Mouse (Mus musculus) ovary, postnatal 10 days (tissue): ENCODE results near the gene Prdm2.

ENCODE experiments used
- DNase-seq: peaks from one replicate; pipeline ENCODE4 v3.0.0; 2022; ENCODE audit warnings: low spot score

Gene Prdm2

DNA sequence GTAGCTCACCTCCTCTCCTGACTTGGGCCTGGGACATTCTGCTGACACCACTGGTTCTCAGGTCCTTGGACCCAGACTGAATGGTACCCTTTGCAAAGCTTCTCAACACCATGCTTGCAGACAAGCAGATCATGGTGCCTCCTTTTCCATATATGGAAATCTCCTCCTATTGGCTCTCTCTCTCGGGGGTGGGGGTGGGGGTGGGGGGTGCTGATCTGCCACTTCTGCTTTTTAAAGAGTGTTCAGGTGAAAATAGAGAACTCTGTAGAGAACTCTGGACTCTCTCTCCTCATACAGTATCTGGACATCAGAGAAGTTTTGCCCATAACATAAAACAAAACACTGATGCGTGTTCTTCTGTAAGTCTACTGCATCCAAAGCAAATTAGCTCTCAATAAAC, 106.2 kb downstream of the Prdm2 start:
- no peak for DNase-seq

DNA sequence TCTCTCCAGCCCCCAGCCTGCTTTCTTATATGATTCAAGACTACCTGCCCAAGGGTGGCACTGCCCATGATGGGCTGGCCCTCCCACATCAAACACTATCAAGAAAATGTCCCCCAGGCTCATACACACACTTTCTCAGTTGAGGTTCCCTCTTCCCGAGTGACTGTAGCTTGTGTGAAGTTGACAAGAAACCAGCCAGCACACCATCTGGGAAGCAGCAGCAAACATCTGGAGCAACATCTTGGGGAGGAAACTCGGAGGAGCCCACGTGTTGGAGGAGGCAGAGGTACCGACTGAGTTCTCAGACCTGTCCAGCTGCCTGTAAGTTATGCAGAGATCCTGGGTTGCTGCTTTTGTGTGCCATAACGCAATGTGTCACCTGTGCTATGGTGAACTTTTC, 108.1 kb downstream of the Prdm2 start:
- DNase-seq = no peak

DNA sequence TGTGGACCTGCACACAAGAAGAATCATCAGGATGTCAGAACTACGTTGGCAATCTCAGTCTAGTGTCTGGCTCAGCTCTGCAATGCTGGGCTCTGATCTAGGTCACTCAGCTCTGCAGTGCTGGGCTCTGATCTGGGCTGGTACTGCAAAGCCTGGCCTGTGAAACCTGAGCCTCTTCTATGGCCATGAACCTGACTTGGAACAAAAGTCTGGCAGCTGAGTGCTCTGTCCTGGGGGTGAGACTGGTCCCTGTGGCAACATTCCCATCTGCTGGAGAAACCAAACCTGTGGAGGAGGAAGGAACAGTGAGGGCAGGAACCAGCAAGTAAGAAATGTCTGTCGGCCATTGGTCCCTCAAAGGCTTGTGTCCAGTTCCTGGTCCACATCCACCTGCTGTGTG, 109.0 kb downstream of the Prdm2 start:
- no peak for DNase-seq

DNA sequence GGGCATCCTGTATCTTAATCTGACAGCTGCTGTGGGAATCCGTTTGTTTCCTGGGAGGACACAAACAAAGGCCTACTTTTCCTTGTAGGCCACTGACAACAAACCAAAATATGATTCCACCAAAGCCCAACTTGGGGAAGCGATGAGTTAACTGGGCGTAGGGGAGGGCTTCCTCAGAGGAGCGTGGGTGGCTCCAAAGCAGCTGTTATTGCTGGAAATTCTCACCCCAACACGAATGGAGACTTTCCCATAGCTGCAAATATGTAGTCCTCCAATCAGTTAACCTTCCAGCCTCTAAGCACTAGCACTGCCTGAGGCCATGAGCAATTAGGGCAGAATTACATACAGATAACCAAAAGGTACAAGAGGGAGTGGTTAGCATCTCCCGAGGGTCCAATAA, 112.6 kb downstream of the Prdm2 start:
- no peak for DNase-seq

DNA sequence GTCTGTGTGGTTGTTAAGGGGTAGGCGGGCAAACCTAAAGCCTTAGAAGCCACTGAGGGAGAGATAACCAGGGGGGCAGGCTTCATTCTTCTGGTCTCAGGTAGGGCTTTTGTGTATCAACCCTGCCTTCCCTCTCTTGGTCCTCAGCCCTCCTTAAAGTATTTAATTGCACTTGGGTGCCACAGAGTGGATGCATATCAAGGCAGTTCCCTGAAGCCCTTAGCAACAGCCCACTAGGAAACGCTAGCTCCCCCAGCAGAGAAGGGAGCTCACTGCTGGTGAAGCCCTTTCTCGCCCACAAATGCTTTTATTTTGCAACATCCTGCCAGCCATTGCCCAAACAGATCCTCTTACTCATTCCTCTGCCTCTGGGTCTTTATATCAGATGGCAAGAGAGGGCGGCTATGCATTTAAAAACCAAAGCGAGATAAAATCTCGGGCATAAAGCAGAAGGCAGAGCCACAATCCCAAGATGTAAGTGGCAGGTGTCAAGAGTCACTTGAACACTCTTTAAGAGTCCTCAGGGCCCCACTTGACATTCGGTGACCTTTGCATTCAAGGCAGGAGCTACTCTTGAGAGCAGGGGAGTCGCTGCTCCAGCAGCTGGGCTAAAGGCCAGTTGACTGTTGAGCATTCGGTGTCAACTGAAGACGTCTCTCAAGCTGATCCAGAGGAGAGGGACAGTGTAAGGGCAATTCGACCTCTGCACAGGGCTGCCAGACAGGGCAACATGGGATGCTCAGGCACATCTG, 113.3 kb downstream of the Prdm2 start:
- DNase-seq = no peak

GRCm38 (mm10) chr4:143092082-143092701, 120.6 kb downstream of the Prdm2 start:
- no peak for DNase-seq

DNA sequence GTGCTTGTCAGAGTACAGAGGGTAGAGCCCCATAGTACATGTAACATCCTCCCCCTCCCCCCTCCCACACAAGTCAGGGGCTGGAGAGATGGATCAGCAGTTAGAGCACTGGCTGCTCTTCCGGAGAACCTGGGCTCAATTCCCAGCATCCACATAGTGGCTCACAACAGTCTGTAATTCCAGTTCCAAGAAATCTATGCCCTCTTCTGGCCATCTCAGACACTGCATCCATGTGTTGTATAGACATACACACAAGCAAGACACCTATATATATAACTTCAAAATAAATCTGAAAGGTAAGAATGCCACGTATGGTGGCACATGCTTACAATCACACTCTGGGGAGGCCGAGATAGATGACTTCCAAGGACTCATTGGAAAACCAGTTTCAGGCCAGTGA, 122.2 kb downstream of the Prdm2 start:
- DNase-seq = no peak

GRCm38 (mm10) chr4:143074071-143074765, 138.6 kb downstream of the Prdm2 start:
- DNase-seq = no peak

GRCm38 (mm10) chr4:143071791-143072190, 141.0 kb downstream of the Prdm2 start:
- no peak for DNase-seq

GRCm38 (mm10) chr4:143067006-143067405, 145.8 kb downstream of the Prdm2 start:
- DNase-seq = no peak

DNA sequence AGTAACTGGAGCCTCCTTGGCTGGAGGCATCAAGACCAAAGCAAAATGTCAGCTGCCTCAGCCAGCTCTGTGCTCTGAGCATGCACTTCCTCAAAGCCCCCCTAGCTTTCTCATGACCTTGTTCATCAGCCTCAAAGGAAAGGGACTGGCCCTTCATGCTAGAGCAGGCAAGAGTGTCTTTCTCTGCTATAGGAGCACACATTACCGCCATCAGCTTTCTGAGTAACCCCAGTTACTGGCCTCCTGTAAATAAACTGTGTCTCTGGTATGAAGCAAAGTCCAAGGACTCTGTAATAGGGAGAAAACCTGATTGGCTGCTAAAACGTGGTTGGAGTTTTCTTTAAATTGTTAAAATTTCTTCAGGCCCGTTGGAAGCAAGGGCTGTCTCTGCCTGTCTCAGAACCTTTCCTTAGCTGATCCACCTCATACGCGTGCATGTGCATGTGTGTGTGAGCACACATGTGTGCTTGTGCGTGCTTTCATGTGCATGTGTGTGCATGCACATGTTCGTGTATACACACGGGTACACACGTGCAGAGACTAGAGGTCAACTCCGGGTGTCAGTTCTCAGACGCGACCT, 153.9 kb downstream of the Prdm2 start:
- DNase-seq = no peak
